Mouse (Mus musculus) ES-E14 (cell line): Measurements from ENCODE around the gene Zc3h4. TPM values are rescaled to one million over a fixed set of nuclear protein-coding genes. Genes with fewer than 3 reads are reported as not detected.

Experiments used
- DNase-seq: peaks from one replicate; pipeline ENCODE4 v3.0.0-alpha.2; 2013; ENCODE audit warnings: low read depth, low spot score
- H3K27ac ChIP-seq: 2 replicates; pipeline ENCODE4 v1.5.1; 2012; ENCODE audit warnings: low read depth, mild to moderate bottlenecking, low read length, moderate library complexity, mixed read lengths; ENCODE audit not compliant: poor library complexity, insufficient read depth, severe bottlenecking
- H3K36me3 ChIP-seq: 2 replicates; pipeline ENCODE4 v1.6.1; 2012; ENCODE audit warnings: mild to moderate bottlenecking, low read length, moderate library complexity, mixed read lengths; ENCODE audit not compliant: control insufficient read depth, poor library complexity, insufficient read depth, severe bottlenecking
- H3K4me1 ChIP-seq, 2 experiments: fragments of 150-350 bp in 1 of 2; sonication (generic) in 1 of 2; 2 replicates each; pipeline ENCODE4 v1.6.1; 2012; ENCODE audit warnings: low read length in 2 of 2, mild to moderate bottlenecking in 1 of 2, mixed read lengths in 1 of 2; ENCODE audit not compliant: control insufficient read depth in 2 of 2, insufficient read depth in 2 of 2, poor library complexity in 1 of 2
- H3K4me3 ChIP-seq, 2 experiments: fragments of 150-350 bp in 1 of 2; sonication (generic) in 1 of 2; 2 replicates each; pipeline ENCODE4 v1.5.1; 2012; ENCODE audit warnings: low read length in 2 of 2, low read depth in 1 of 2, mild to moderate bottlenecking in 1 of 2, mixed read lengths in 1 of 2; ENCODE audit not compliant: insufficient read depth in 1 of 2, poor library complexity in 1 of 2, severe bottlenecking in 1 of 2
- H3K9ac ChIP-seq: 2 replicates; pipeline ENCODE4 v1.6.1; 2012; ENCODE audit warnings: low read depth, mild to moderate bottlenecking, low read length, mixed read lengths; ENCODE audit not compliant: poor library complexity, insufficient read depth, severe bottlenecking
- H3K9me3 ChIP-seq: fragments of 150-350 bp; sonication (generic); 2 replicates; pipeline ENCODE4 v1.6.1; 2012; ENCODE audit warnings: low read depth, mild to moderate bottlenecking, low read length; ENCODE audit not compliant: control insufficient read depth, insufficient read depth
- CHD2 ChIP-seq: IDR thresholded peaks from 2 replicates; pipeline ENCODE4 v1.6.1; 2014; ENCODE audit warnings: mild to moderate bottlenecking, low read depth, low read length, inconsistent platforms
- HCFC1 ChIP-seq: IDR thresholded peaks from 2 replicates; pipeline ENCODE4 v1.6.1; 2012; ENCODE audit warnings: low read length, inconsistent platforms, borderline replicate concordance; ENCODE audit not compliant: insufficient read depth
- MAFK ChIP-seq: IDR thresholded peaks from 2 replicates; pipeline ENCODE4 v1.6.1; 2014; ENCODE audit warnings: mild to moderate bottlenecking, low read depth, low read length, inconsistent platforms; ENCODE audit not compliant: insufficient read depth
- ZC3H11A ChIP-seq: IDR thresholded peaks from 2 replicates; pipeline ENCODE4 v1.6.1; 2012; ENCODE audit warnings: low read depth, mild to moderate bottlenecking, inconsistent platforms, low read length, borderline replicate concordance
- ZNF384 ChIP-seq: IDR thresholded peaks from 2 replicates; pipeline ENCODE4 v1.6.1; 2012; ENCODE audit warnings: low read depth, low read length, inconsistent platforms
- in situ Hi-C, 2 experiments: fragments of 600-800 bp; cut with MboI; formaldehyde crosslinking; loops; one replicate each; pipeline ENCODE4 v1.15.1; 2025; ENCODE audit warnings: low sequenced_read_pairs in 2 of 2, inconsistent platforms in 1 of 2; ENCODE audit not compliant: unreplicated experiment in 2 of 2
- total RNA-seq: library from RNA; depleted of rRNA; stranded (reverse); fragments of 300-350 nt; gene quantifications from 2 replicates; pipeline ENCODE4 v1.2.3, GENCODE M21; 2012

Zc3h4 gene
- total RNA-seq, 1 experiment: 43.7 TPM

GRCm38 (mm10) chr7:16426129-16426729, 25.5 kb downstream of the Zc3h4 start:
- no peak for DNase-seq
- H3K27ac ChIP-seq: no peak overlapping the region
- H3K4me3 ChIP-seq: no peak overlapping the region
- in situ Hi-C loops: no loop called here
- H3K9me3 ChIP-seq: no peaks in the 10 kb centered on the region
- TF ChIP-seq HCFC1 (no peak), CHD2 (no peak), MAFK (no peak), ZC3H11A (no peak), ZNF384 (no peak)
- H3K4me1 ChIP-seq: no peaks in the 10 kb centered on the region
- peaks cover 68% of the 10 kb centered on the region for H3K36me3 ChIP-seq
- no peak overlapping the region for H3K9ac ChIP-seq

- Histone ChIP-seq H3K4me3 (no peak overlapping the region), H3K27ac (no peak overlapping the region), H3K9ac (no peak overlapping the region), H3K36me3 (peaks cover 72% of the 10 kb centered on the region), H3K9me3 (no peaks in the 10 kb centered on the region), H3K4me1 (peaks cover 0 to 3% of the 10 kb centered on the region in 2 experiments; a peak in 1 of 4 replicates)
- in situ Hi-C loops: no loop called here
- TF ChIP-seq MAFK (no peak), ZNF384 (no peak), ZC3H11A (no peak), CHD2 (no peak), HCFC1 (no peak)
- DNase-seq: no peak
Measured at GRCm38 (mm10) chr7:16433352-16433971, 32.8 kb downstream of the Zc3h4 start.

- in situ Hi-C loops: no loop called here
- TF ChIP-seq CHD2 (no peak), ZNF384 (no peak), ZC3H11A (no peak), MAFK (no peak), HCFC1 (no peak)
- H3K27ac ChIP-seq: no peak overlapping the region
Measured at GRCm38 (mm10) chr7:16435088-16435487, 34.4 kb downstream of the Zc3h4 start.

GRCm38 (mm10) chr7:16441241-16441640, 40.5 kb downstream of the Zc3h4 start:
- Histone ChIP-seq H3K9me3 (no peaks in the 10 kb centered on the region), H3K27ac (no peak overlapping the region), H3K9ac (no peak overlapping the region), H3K36me3 (no peaks in the 10 kb centered on the region), H3K4me1 (no peaks in the 10 kb centered on the region), H3K4me3 (no peak overlapping the region)
- in situ Hi-C loops: no loop called here
- TF ChIP-seq CHD2: no peak
- no peak for TF ChIP-seq ZC3H11A
- no peak for TF ChIP-seq HCFC1
- no peak for TF ChIP-seq MAFK
- TF ChIP-seq ZNF384: no peak
- DNase-seq: no peak

More at GRCm38 (mm10) chr7:16435088-16435487, 34.4 kb downstream of the Zc3h4 start:
- Histone ChIP-seq H3K4me1 (peaks cover 0 to 3% of the 10 kb centered on the region in 2 experiments; a peak in 1 of 4 replicates), H3K9me3 (no peaks in the 10 kb centered on the region), H3K9ac (no peak overlapping the region), H3K36me3 (peaks cover 57% of the 10 kb centered on the region), H3K4me3 (no peak overlapping the region)
- DNase-seq: no peak
